Mouse (Mus musculus) kidney, postnatal 4 days (tissue): ENCODE data around the gene Ube2ql1.

Experiments
- DNase-seq, 2 experiments: peaks; one replicate each; pipeline ENCODE4 v3.0.0; 2021; ENCODE audit warnings: mixed read lengths in 2 of 2

Gene Ube2ql1

DNA sequence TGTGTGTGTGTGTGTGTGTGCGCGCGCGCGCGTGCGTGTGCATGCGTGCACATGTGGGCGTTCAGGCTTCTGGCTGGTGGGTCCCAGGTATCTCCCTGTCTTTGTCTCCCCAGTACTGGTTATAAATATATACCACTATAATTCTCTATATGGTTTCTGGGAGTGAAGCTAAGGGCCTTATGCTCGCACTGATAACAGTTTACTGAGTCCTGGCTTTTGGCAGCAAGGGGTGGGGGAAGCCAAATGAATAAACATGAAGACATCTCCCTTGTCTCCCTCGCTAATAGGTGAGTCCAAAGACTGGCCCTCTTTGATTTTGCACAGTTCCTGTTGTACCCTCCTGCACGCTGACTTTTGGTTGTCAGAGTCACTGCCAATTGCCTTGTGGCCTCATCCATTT lies 32.2 kb downstream of the Ube2ql1 start:
- DNase-seq = no peak

DNA sequence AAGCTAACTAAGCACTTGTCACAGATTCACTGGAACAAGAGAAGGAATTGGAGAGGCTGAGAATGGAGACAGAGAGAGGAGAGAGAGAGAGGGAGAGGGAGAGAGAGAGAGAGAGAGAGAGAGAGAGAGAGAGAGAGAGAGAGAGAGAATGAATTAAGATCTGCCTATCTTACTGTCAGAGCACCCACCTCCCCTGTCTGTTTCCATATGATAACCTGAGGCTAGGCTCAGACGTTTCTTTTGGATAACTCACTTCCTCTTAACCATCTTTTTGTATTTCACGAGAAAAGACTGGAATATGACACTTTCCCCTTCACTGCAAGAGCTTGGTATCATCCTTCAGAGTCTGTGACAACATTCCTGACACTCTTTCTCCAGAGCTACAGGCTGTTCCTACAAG lies 32.8 kb downstream of the Ube2ql1 start:
- DNase-seq = no peak

DNA sequence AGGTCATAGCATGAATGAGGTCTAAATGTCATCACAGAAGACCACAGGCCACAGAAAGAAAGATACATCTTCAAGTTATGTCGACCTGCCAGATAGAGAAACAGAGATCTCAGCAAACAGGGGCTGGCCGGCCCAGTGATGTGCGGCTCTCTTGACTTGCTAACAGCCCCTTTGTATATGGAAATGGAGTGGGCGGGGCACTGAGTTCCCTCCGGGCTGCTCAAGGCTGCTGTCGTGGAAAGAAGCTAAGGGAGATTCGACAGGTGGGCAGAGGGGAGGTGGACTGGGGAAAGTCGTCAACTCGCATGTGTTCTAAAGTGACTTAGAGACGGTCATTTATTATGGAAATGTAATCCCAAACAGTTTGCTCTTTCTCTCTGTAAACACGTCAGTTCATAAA lies 36.2 kb downstream of the Ube2ql1 start:
- DNase-seq = peak; percentile 24 to 28

DNA sequence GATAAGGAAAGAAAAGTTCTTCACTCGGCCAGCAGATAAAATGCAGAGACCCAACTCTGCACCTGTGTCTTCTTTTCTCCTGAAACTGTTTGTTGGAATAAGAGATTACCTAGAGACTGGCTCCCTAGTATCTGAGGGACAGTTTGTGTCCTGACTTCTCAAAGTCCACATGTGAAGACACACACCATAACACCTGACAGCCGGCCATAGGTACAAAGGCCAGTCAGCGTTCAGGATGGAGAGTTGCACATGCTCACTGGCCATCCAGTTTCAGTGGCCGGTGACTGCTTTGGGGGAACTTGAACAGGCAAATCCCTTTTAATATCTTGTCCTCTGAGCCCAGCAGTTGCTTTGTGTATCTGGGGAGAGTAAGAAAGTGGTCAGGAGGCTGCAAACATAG lies 38.3 kb downstream of the Ube2ql1 start:
- no peak for DNase-seq

DNA sequence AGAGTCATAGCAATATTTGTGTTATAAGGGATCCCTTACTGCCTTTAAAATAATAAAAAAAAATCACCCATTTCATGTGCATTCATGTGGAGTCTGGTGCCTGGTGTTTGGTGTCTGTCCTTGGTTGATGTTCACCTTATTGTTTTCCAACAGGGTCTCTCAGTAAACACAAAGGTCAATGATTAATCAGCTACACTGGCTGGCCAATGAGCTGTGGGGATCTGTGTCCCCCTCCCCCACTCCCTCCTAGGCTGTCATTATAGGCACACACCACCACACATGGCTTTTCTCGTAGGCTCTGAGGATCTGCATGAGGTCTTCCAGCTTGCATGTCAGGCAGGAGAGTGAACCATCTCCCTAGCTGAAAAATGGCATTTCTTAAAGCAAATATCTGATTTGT lies 38.9 kb downstream of the Ube2ql1 start:
- peak; percentile 30 to 58 for DNase-seq

DNA sequence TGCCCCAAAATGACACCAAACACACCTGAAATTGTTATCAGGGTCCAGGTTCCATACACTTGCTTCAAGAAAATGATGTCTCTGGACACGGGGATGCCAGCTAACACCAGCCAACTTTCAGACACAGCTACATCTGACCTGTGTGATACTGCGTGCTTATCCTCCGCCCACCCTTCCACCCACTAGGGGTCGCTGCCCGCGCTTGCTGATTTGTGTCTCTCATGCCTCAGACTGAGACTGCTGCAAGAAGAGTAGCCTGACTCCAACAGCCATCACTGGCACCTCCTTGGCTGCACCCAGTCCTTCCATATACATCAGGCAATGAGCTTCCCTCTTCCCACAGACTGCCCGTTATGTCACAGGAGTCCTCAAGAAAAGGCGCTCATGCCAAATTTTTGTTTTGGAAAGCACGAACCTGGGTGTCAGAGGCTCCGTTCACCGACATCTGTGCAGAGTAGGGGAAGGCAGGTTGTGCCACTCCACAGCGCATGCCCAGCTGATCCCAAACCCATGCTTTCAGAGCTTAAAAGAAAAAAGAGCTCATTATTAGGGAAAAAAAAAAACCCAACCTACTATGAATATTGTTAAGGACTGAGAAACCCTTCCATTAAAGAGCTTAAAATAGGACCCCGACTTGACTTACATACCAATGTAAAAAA lies 43.2 kb downstream of the Ube2ql1 start:
- DNase-seq = peak; percentile 88

DNA sequence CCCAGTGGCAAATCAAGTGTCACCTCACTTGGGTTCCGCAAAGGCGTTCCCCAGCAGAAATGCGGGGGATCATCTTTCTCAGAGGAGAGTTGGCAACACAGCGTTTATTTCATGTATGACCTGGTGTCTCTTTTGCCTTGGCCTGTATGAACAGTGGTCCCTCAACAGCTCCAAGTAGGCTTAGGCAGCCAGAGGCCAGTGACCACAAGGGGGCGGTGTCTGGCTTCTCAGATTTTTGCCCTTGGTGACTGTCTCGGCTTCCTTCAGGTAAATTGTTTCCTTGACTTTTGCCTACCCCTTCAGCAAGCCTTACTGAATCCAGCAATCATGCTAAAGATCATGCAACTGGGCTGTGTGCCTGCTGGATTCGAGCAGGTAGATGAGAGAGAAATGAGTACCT lies 48.6 kb downstream of the Ube2ql1 start:
- peak; percentile 79 for DNase-seq

DNA sequence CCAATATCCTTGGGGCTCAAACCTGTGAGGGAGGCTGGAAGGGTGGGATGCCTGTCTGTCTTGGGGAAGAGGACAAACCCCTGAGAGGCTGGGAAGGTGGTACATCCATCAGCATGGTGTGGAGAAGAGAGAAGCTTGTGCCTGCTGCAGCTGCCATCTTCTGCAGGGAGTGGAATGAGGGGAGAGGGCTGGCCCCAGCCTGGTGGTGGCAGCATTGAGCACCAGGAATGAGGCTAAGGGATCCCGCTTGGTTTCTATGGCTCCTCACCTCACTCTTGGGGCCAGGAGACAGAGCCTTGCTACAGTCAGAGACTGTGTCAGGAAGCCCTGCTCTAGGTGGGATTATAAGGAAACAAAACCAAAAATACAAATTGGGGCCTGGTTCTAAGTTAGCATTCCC lies 52.7 kb downstream of the Ube2ql1 start:
- DNase-seq = peak; percentile 20 to 29

DNA sequence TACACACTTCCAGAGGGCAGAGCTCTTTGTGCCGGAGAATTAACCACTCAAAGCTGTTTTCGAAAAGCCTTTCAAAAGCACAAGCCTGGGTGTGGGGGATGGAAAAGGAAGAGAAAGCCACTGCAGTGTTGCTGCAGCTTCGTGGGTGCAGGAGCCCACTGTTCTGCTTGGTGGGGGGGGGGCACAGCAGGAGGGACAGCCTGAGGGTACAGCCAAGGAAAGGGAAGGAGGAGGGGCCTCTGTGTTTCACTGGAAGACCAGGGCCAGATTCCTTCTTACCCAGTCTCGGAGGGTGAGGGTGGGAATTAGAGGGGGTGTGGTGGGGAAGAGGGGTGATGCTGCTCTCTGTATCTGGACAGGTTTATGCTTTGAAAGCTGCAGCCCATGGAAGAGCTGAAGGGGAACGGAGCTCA lies 54.3 kb downstream of the Ube2ql1 start:
- no peak for DNase-seq

DNA sequence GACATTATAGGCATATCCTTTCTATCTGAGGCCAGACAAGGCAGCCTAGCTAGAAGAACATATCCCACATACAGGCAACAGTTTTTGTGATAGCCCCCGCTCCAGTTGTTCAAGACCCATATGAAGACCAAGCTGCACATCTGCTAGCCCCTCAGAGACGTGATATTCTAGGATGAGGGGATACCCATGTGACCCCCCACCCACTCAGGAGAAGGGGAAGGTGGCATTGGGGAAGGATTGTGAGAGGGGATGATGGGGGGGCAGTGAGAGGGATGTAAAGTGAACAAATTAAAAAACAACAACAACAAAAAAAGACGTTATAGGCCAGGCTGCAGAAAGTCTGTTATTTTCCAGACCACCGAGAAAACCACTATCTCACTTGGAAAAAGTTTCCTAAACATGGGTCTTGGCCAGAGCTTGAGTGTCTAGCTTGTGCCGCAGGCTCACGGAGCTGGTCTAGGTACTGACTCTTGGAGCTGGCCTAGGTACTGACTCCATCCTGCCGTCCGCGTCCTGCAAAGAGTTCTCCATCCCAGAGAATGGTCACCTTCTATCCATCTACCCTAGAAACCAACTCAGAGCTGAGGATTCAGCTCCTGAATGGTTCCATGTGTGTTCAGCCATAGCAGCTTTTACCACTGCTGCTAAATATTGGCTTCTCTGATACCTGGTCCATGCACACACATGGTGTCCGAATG lies 65.6 kb downstream of the Ube2ql1 start:
- DNase-seq = peak in 1 of 2 experiments; percentile 24

DNA sequence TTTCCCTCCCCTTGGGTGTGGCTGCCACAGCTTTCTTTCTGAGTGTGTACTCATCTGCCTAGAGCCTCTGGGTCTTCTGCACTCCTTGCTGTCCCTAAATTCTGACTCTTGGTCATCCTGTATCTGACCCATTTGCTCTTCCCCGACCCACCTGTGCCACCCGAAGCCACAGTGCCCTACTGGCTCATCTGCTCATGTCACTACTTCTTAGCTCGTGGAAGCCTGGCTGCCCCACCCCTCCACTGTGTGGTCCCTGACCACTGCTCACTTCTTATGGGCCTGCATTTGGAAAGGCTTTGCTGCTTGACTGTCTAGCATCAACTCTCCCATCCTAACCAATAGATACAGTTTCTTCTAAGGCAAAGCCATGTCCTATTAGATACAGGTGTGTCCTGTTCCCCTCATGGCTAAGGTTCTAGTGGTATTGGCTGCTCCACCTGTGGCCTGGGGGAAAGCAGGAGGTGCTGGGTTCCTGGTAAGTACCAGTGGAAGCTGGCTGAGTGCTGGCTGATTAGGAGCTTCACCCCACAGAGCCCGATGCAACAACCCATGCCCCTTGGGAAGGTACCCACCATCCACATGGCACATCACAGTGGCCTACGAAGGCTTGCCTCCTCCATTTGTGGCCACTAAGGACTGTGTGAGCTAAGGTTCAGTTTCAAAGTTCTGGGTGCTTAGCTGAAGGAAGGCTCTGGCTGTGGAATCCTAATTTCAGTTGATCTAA lies 66.3 kb downstream of the Ube2ql1 start:
- DNase-seq = no peak

DNA sequence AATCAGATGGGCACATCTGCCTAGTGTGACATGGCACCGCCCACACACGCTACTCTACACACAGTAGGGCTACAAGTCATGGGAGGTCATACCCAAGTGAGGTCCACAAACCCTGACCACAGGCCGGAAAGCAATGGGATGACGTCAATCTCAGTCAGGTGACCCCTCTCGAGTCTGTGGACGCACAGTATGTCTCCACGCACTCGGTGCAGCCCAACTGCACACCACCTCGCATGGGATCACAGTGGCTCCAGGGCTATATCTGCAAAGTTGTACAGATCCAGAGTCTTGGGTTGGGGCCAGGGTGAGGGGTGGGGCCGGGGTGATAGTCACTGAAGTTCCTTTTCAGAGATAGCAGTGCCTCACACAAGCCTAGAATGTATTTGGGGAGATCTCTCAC lies 67.1 kb downstream of the Ube2ql1 start:
- DNase-seq = no peak

DNA sequence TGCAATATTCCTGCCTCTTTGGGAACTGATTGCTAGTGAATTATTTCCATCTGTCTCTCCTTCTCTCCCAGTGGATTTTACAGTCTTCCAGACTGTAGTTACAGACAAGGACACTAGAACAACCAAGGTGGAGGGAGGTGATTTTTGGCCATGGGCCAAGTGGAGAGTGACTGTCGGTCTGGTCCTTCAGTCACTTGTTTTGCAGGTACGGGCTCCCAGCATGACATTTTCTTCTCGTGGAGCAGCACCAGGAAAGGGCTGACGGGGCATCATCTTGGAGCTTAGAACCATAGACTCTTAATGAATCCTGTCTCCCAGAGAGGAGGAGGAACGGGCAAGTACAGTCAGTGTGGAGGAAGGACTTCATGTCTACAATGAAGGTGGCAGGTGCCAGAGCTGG lies 67.6 kb downstream of the Ube2ql1 start:
- no peak for DNase-seq

DNA sequence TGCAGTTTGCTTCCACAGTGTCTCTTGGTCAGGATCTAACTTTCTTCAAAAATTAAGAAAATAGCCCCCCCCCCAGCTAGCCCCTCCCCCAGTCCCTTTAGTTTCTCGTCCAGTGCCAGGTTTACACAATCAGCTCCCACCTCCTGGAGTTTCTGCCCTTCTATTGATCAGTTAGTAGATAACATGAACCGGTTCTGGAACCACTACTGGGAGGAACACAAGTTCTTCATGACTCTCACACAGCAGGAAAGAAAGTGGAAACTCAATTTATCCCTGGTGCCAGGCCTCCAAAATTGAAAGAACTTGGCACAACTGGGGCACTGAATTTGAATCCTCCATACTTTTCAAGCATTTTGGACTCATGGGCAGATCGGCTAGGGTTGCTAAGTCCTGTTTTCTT lies 85.2 kb downstream of the Ube2ql1 start:
- no peak for DNase-seq
